Mouse (Mus musculus) bone marrow, adult 2 months (tissue): ENCODE results near the gene Plekhg1. TPM values are rescaled to one million over a fixed set of nuclear protein-coding genes. Genes with fewer than 3 reads are reported as not detected.

ENCODE experiments used
- H3K27ac ChIP-seq: fragments of 200-500 bp; 2 replicates; pipeline ENCODE4 v1.5.1; 2012; ENCODE audit warnings: low read depth, mild to moderate bottlenecking, control low read depth, inconsistent platforms, low read length; ENCODE audit not compliant: control insufficient read depth, poor library complexity, insufficient read depth
- H3K4me1 ChIP-seq: fragments of 200-500 bp; 2 replicates; pipeline ENCODE4 v1.6.1; 2011; ENCODE audit warnings: low read length; ENCODE audit not compliant: control insufficient read depth, insufficient read depth
- H3K4me3 ChIP-seq: fragments of 200-500 bp; replicated peaks from 2 replicates; pipeline ENCODE3; 2011; ENCODE audit warnings: mild to moderate bottlenecking, low read depth, low read length, control low read depth; ENCODE audit not compliant: control insufficient read depth
- CTCF ChIP-seq: fragments of 200-500 bp; IDR thresholded peaks from 2 replicates; pipeline ENCODE4 v1.5.1; 2011; ENCODE audit warnings: low read length, control low read depth; ENCODE audit not compliant: control insufficient read depth, insufficient read depth
- POLR2A ChIP-seq: fragments of 200-500 bp; IDR thresholded peaks from 2 replicates; pipeline ENCODE4 v1.6.1; 2011; ENCODE audit warnings: low read depth, mild to moderate bottlenecking, control low read depth, low read length, borderline replicate concordance; ENCODE audit not compliant: control insufficient read depth
- WGBS: fragments of 180-500 bp; shearing (Covaris S2); methylation state at CpG from one replicate; pipeline ENCODE4 v1.1.7; 2018; 5-methylcytosine and 5-hydroxymethylcytosine counted together
- polyA plus RNA-seq: library from polyadenylated mRNA; stranded (reverse); fragments of >200 nt; gene quantifications from 2 replicates; pipeline ENCODE4 v1.2.4, GENCODE M21; 2011; ENCODE audit warnings: low replicate concordance; ENCODE audit not compliant: missing spikeins, insufficient read depth, insufficient read length

Plekhg1 gene
- polyA plus RNA-seq, 1 experiment: 4.6 TPM

- Histone ChIP-seq H3K4me1 (no peaks in the 10 kb centered on the region), H3K27ac (no peak overlapping the region), H3K4me3 (no peak overlapping the region)
- 90% methylated on average over 22 of the region's 22 CpGs for WGBS
- TF ChIP-seq POLR2A (no peak), CTCF (no peak)
Measured at GRCm38 (mm10) chr10:3956471-3956870, 216.3 kb downstream of the Plekhg1 start.

GRCm38 (mm10) chr10:3958591-3958990 lies 218.4 kb downstream of the Plekhg1 start:
- TF ChIP-seq POLR2A (no peak), CTCF (no peak; the same call in 1 of the 2 replicates)
- Histone ChIP-seq H3K27ac (no peak overlapping the region), H3K4me3 (no peak overlapping the region), H3K4me1 (no peaks in the 10 kb centered on the region)
- WGBS: 75% methylated on average over 5 of the region's 5 CpGs

GRCm38 (mm10) chr10:3969026-3969425 lies 228.9 kb downstream of the Plekhg1 start:
- Histone ChIP-seq H3K27ac (no peak overlapping the region), H3K4me1 (no peaks in the 10 kb centered on the region; the same call in 1 of the 2 replicates), H3K4me3 (no peak overlapping the region)
- TF ChIP-seq CTCF: no peak
- no peak for TF ChIP-seq POLR2A
- whole genome bisulfite sequencing: 88% methylated on average over 3 of the region's 3 CpGs

- H3K4me3 ChIP-seq: no peak overlapping the region
- TF ChIP-seq POLR2A: no peak
- TF ChIP-seq CTCF: no peak
- H3K27ac ChIP-seq: no peak overlapping the region
- WGBS: 44% methylated on average over 9 of the region's 9 CpGs
- H3K4me1 ChIP-seq: peaks cover 3% of the 10 kb centered on the region; the same call in 1 of the 2 replicates
Measured at GRCm38 (mm10) chr10:3972237-3972636, 232.1 kb downstream of the Plekhg1 start.

- TF ChIP-seq CTCF (peak; percentile 71; the same call in 1 of the 2 replicates), POLR2A (peak; percentile 36; the same call in 1 of the 2 replicates)
- peak within 1 kb of the TSS; percentile 86 for H3K4me3 ChIP-seq
- H3K4me1 ChIP-seq: peaks cover 3% of the 10 kb centered on the region; the same call in 1 of the 2 replicates
- under 1% methylated on average over 40 of the region's 40 CpGs for WGBS
- H3K27ac ChIP-seq: peak within 1 kb of the TSS; percentile 93
Measured at GRCm38 (mm10) chr10:3972981-3973588, 232.9 kb downstream of the Plekhg1 start, which contains the start of gene Mthfd1l. Gene Mthfd1l, plus strand, starts transcription at chr10:3973118.

- peaks cover 3% of the 10 kb centered on the region; the same call in 1 of the 2 replicates for H3K4me1 ChIP-seq
- peak overlapping the region; percentile 93 for H3K27ac ChIP-seq
- under 1% methylated on average over 39 of the region's 39 CpGs for WGBS
- TF ChIP-seq POLR2A (peak; percentile 81; the same call in 1 of the 2 replicates), CTCF (0 out of 2 replicates have a peak, but pooled peaks have one; percentile 0)
- H3K4me3 ChIP-seq: peak overlapping the region; percentile 86
Measured at GRCm38 (mm10) chr10:3973589-3974070, 233.5 kb downstream of the Plekhg1 start.

- no peak overlapping the region for H3K4me3 ChIP-seq
- WGBS: 63% methylated on average over 3 of the region's 3 CpGs
- peaks cover 3% of the 10 kb centered on the region; the same call in 1 of the 2 replicates for H3K4me1 ChIP-seq
- TF ChIP-seq CTCF (no peak), POLR2A (no peak)
- no peak overlapping the region; the same call in 1 of the 2 replicates for H3K27ac ChIP-seq
Measured at GRCm38 (mm10) chr10:3974380-3974779, 234.2 kb downstream of the Plekhg1 start.

- H3K27ac ChIP-seq: no peak overlapping the region
- no peak overlapping the region for H3K4me3 ChIP-seq
- TF ChIP-seq POLR2A: no peak
- no peak for TF ChIP-seq CTCF
- H3K4me1 ChIP-seq: peaks cover 3% of the 10 kb centered on the region; the same call in 1 of the 2 replicates
- WGBS: 30% methylated on average over 6 of the region's 6 CpGs
Measured at GRCm38 (mm10) chr10:3975898-3976622, 235.9 kb downstream of the Plekhg1 start.
